Mouse (Mus musculus) kidney, postnatal 25 days (tissue): Measurements from ENCODE around the gene Neurl1a.

Experiments
- DNase-seq, 2 experiments: peaks; one replicate each; pipeline ENCODE4 v3.0.0; 2021; ENCODE audit warnings: mixed read lengths in 2 of 2

The Neurl1a gene

GRCm38 (mm10) chr19:47219622-47220021 lies 41.0 kb downstream of the Neurl1a start:
- DNase-seq, result no peak

GRCm38 (mm10) chr19:47220232-47220631 lies 41.6 kb downstream of the Neurl1a start:
- DNase-seq, result no peak

GRCm38 (mm10) chr19:47221006-47221405 lies 42.4 kb downstream of the Neurl1a start:
- DNase-seq, result no peak

- no peak for DNase-seq
Measured at GRCm38 (mm10) chr19:47221500-47222153, 43.0 kb downstream of the Neurl1a start.

GRCm38 (mm10) chr19:47222154-47222840 lies 43.7 kb downstream of the Neurl1a start:
- no peak for DNase-seq

GRCm38 (mm10) chr19:47222841-47223557 lies 44.4 kb downstream of the Neurl1a start:
- DNase-seq, result no peak

- peak; percentile 20 to 57 for DNase-seq
Measured at GRCm38 (mm10) chr19:47224743-47225142, 46.1 kb downstream of the Neurl1a start.

- no peak for DNase-seq
Measured at GRCm38 (mm10) chr19:47225791-47226190, 47.2 kb downstream of the Neurl1a start.

GRCm38 (mm10) chr19:47228725-47229252 lies 50.2 kb downstream of the Neurl1a start:
- peak; percentile 37 to 79 for DNase-seq

GRCm38 (mm10) chr19:47229461-47229860 lies 50.8 kb downstream of the Neurl1a start:
- no peak for DNase-seq

- DNase-seq, result no peak
Measured at GRCm38 (mm10) chr19:47230082-47230481, 51.5 kb downstream of the Neurl1a start.

- no peak for DNase-seq
Measured at GRCm38 (mm10) chr19:47230682-47231081, 52.1 kb downstream of the Neurl1a start.

GRCm38 (mm10) chr19:47231389-47231788 lies 52.8 kb downstream of the Neurl1a start:
- DNase-seq, result no peak

- DNase-seq, result no peak
Measured at GRCm38 (mm10) chr19:47232077-47232865, 53.7 kb downstream of the Neurl1a start.

- no peak for DNase-seq
Measured at GRCm38 (mm10) chr19:47233087-47233486, 54.5 kb downstream of the Neurl1a start.

GRCm38 (mm10) chr19:47240076-47240475 lies 61.5 kb downstream of the Neurl1a start:
- no peak for DNase-seq

GRCm38 (mm10) chr19:47240957-47241356 lies 62.3 kb downstream of the Neurl1a start:
- no peak for DNase-seq

- DNase-seq, result no peak
Measured at GRCm38 (mm10) chr19:47242227-47242626, 63.6 kb downstream of the Neurl1a start.

GRCm38 (mm10) chr19:47245512-47245911 lies 66.9 kb downstream of the Neurl1a start:
- no peak for DNase-seq

GRCm38 (mm10) chr19:47247791-47248190 lies 69.2 kb downstream of the Neurl1a start:
- peak; percentile 80 to 87 for DNase-seq

GRCm38 (mm10) chr19:47248296-47248695 lies 69.7 kb downstream of the Neurl1a start:
- DNase-seq, result no peak

GRCm38 (mm10) chr19:47248906-47249568 lies 70.4 kb downstream of the Neurl1a start:
- DNase-seq, result peak; percentile 13 to 72
